Mouse (Mus musculus) neural tube, embryonic 10.5 days (tissue): ENCODE results near the gene Aes.

ENCODE experiments used
- DNase-seq: peaks from one replicate; pipeline ENCODE4 v3.0.0-alpha.2; 2017; ENCODE audit warnings: low spot score; ENCODE audit errors: extremely low spot score

Gene Aes

DNA sequence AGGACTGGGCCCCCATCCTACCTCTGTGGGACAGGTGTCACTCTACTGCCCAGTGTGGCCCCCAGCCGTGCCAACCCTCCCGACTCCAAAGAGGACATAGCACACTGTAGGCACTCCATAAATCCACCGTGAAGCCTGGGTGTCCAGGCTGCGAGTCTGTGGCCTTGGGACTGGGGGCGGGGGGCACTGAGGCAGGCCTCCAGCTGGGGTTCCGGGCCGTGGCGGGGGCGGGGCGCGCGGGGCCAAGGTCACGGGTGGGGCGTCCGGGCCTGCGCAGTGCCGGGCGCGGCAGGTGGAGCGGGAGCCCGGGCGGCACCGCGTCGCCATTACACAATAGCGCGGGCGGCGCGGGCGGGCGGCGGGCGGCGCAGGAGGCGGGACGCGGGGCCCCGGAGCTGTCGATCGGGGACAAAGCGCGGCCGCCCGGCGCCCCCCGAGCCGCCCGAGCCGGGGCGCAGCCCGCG is at the start of gene Aes:
TSS of gene Aes (plus strand) at position 326 of the 464 bp plus-strand sequence.
- DNase-seq: peak; percentile 59

DNA sequence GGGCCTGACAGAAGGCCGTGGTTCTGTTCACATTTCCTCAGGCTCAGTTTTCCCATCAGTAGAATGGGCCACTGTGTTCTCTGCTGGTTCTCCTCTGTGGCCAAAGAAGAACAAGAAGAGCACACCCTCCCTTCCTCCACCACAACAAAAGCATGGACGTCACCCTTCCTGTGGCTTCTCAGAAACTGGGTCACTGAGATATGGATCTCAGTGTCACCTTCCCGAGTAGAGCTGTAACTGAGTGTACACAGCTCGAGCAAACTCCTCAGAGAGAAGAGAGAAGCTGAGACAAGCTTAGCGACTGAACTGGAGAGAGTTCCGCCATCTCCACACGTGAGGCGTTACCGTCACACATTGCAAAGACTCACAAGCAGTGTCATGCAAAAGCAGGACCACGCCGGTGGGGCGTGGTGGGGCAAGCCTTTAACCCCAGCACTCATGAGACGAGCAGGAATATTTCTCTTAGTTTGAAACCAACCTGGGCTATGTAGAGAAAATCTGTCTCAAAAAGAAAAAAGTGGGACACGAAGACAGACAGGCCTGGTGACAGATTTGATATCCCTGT is 49.0 kb upstream of the Aes start:
- no peak for DNase-seq

DNA sequence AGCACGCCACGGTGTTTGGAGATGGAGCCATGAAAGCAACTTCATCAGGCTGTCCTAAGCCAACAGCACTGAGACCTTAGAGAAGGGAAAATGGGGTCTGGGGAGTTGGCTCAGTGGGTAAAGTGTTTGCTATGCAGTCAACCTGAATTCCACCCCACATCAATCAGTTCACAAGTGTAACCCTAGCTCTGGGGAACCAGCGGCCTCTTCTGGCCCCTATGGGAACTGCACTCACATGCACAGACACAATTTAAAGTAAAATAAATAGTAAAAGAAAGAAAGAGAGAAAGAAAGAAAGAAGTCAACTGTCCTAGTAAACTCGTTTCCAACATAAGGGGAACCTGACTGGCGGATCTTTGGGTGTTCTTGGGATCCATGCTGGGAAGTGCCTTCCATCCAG is 45.5 kb upstream of the Aes start:
- DNase-seq: no peak

DNA sequence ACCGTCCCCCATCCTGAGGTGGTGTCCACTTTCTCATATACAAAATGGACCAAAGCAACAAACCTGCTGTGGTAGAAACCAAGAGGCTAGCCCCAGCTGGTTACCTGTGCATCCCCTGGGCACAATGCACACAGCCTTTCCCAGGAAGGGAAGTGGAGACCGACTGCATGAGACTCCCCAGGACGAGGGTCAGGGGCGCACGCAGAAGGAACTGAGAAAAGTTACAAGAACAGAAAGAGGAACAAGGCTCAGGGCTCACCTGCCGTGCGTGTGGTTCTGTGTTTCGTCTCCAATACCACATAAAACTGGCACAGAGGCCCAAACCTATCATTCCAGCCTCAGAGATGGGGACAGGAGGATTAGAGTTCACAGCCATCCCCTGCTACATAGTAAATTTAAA is 42.1 kb upstream of the Aes start:
- no peak for DNase-seq

DNA sequence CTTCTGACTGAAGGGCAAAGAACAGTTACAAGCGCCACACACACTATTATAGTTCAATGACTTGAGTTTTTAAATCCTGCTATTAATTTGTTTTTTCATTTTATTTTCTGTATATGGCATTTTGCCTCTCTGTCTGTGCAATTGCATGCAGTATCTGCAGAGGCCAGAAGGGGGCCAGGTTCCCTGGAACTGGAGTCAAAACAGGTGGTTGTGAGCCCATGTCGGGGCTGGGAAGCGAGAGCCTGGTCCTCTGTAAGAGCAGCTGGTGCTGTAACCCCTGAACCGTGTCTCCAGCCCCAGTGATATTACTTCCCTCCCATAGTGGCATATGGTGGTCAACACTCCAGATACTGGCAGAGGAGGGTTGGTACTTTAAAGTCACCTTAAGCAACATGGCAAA is 40.7 kb upstream of the Aes start:
- DNase-seq: peak; percentile 71

DNA sequence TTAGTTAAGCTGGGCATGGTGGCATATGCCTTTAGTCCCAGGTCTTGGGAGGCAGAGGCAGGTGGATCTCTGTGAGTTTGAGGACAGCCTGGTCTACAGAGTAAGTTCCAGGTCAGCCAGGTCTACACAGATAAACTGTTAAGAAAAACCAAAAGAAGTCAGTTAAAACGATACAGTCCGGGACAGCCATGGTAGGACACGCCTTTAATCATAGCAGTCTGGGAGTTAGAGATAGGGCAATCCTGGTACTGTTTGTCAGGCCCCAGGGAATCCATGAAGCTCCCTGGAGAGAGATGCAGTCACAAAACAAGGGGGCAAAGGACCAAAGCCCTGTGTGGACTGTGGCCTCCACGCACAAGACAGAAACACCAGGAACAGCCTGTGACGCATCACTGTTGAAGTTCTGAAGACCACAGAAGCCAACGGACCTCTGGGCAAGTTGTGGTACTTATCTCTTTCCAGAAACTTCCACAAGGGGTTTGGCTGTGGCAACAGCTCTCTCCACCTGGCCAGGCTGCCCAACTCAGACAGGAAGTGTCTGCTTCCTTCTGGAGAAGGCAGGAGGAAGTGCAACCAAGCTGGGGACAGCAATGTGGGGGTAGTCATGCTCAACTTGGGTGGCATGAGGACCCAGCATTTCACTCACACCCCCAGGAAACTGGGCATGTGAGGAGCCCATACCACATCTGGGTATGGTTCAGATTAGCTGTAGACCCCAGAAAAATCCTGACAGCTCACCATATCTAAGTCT is 39.9 kb upstream of the Aes start:
- DNase-seq: no peak

DNA sequence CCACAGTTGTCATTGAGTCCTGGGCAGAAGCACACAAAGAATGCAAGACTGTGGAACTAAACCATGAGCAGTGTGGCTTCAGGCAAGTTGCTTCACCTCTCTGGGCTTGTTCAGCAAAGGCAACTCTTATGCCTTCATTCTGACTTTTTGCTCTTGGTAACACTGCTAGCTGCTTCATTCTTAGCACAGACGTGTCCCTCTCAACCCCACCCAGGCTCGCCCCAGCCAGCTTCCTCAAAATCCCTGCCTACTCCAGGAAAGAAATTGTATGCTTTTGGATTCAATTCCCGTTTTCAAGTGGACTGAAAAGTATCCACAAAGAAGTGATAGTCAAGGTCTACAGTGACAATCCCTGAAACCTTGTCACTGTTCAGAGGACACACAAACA is 39.3 kb upstream of the Aes start:
- DNase-seq: no peak

DNA sequence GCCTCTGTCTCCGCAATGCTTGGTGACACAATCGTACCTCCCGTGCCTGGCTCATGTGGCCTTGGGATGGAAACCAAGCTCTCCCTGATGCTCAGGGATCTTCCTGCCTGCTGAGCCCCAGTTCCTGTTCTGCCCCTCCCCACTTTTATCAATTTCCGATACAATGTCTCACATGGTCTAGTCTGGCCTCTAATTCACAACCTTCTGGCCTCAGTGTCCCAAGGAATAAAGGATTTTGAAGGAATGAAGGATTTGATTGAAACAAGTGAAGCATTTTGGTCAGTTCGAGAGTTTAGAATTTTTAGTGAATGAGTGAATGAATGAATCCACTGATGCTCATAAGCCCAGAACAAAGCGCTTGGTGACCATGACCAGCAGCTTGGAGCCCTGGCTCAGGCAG is 36.1 kb upstream of the Aes start:
- DNase-seq: no peak

DNA sequence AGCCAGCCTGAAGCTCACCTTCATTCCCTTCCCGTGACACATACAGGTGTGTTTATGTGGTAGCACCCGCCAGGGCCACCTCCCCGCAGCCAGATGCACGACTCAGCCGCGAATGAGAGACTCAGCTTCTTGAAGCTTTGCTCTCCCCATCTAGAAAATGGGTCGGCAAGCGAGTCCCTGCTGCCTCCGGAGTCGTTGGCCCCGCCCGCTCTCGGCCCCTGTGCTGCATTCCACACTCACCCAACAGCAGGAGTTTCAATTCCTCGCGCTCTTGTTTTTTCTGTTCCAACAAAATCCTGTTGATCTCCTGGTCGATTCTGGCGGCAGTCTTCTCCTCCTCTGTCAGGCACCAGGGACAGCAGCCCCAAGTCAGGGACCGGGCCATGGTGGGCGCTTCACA is 35.7 kb upstream of the Aes start:
- DNase-seq: no peak

DNA sequence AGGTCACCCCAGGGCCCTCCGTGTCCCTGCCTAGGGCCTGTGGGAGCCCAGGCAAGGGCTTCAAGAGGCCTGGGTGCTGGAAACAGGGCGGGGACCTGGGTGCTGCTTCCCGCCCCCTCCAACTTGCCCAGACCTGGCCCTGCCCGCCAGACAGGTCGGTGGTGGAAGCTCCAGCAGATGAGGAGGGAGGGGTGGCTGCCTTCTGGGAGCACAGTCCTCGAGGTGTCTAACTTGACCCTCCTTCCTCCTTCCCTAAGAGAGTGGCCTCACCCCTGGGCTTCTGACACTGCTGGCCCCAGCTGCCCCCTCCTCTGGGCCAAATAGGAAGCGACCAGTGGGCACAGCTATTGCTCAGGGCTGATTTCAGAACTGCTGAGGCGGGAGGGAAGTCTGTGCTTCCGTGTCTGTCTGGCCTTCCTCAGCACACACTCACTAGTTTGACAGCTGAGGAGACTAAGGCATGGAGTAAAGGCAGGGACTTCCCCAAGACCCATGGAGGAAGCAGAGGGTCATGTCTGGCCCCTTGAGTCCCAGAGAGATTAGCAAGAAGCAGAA is 35.2 kb upstream of the Aes start, which contains the start of gene Gna15:
TSS of gene Gna15 (minus strand) at position 175 of the 555 bp plus-strand sequence.
- DNase-seq: no peak

DNA sequence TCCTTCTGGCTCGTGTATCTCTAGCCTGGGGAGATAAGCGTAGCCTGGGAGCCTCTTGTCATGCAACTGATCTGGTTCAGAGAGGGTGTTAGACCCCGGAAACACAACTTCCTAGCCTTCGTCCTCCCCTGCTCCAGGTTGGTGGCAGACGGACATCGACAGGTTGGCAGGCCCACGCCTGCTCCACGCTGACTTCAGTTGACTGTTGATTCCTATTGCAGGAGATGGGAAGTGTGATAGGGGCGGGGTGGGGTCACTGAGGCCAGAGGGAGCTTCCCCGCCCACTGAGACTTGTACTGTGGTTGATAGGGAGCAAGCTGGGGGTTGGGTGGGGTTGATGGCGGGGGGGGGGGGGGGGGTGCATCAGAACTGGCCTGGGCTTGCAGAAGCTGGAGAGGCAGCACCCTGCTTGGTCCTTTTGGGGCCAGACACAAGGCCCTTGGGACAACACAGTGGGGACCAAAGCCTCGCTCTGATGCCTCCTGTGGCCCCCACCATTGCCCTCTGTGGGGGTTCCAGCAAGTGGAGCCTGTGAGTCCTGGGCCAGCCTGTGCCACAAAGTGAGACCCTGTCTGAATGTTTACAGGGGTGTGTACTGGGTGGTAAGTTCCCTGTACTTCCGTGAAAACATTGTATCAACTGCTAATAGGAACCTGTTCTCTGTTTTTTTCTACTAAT is 34.1 kb upstream of the Aes start:
- DNase-seq: no peak

DNA sequence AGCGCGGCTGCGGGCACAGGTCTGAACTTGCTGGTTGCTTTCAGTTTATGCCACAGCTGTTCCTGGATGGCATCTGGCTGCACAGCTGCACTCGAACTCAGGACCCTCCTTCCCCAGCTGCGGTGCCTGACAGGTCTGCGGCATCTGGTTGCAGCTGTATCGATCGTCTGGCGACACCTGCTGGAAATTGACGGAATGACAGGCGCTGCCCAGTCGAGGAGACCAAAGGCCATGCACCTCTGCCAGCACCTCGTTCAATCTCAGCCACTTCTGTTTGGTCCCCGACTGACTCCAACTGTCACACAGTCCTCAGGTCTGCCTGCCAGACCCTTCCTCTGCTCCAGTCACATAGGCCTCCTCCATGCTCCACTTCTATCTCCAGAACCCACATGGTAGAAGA is 32.5 kb upstream of the Aes start:
- DNase-seq: peak; percentile 89

DNA sequence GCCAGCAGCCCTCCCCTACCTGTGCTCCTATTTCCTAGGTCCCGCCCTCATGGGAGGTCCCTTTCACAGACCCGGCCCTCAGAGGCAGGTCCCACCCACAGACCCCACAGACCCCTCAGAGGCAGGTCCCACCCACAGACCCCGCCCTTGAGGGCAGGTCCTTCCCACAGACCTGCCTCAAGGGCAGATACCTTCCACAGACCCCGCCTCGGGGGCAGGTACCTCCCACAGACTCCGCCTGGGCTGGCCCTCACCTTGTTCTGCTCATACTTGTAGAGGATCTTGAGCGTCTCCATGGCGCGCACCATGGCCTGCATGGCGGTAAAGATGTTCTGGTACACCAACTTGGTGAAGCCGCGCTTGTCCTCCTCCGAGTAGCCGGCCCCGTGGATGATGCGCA is 24.5 kb upstream of the Aes start:
- no peak for DNase-seq

DNA sequence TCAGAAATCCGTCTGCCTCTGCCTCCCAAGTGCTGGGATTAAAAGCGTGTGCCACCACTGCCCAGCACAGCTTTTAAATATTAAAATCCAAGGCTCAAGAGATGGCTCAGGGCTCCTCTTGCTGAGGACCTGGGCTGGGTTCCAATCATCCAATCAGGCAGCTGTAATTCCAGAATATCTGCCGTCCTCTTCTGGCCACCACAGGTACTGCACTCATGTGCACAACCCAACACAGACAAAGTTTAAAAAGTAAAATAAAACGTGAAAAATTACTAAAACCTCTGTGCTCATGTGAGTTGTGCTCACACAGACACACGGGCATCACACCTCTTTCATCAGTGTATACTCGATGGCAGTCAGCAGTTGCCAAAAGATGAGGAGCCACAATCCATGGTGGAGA is 22.6 kb upstream of the Aes start:
- no peak for DNase-seq

DNA sequence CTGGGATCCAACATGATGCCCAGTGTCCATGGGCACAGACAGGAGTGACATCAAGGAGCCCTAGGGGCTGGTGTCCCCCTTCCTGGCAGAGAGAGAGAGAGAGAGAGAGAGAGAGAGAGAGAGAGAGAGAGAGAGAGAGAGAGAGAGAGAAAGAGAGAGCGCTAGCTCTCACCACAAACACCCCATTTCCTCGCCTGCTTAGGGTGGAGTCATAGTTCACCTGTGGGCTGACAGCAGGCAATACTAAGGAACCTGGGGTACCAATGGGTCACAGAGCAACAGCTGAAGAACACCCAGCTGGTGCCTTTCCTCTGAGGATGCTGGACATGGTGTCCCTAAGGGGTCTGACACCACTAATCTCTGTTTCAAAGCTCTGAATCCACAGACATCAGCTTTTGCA is 21.9 kb upstream of the Aes start:
- DNase-seq: no peak

DNA sequence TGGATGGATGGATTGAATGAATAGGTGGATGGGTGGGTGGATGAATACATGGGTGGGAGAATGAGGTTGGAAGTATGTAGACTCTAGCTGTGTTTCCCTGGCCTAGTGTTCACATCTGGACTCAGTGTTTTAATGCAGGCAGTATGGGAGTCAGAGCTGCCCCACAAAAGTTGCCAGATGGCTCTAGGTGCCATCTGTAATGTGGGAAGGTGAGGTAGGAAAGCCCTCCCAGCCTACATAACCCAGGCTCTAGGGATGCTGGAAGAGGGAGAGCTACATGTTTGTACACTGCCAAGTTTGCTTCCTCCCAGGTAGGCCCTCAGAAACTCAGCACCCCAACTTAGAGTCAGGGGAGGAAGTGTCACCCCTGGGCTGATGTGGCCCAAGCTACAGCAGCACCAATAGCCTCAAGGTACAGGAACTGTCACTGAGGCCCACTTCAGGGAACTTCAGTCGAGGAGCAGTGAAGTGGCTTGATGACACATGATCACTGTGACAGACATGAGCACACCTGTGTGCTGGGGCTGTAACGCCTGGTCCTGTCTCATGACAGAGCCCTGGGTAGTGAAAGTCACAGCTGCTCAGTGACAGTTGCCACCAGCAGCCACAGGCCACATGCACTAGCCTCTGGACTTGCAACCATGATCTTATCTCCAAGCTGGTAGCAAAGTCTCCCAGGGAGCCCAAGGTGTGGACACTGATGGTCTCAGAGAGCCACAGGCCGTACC is 20.8 kb upstream of the Aes start:
- DNase-seq: no peak

DNA sequence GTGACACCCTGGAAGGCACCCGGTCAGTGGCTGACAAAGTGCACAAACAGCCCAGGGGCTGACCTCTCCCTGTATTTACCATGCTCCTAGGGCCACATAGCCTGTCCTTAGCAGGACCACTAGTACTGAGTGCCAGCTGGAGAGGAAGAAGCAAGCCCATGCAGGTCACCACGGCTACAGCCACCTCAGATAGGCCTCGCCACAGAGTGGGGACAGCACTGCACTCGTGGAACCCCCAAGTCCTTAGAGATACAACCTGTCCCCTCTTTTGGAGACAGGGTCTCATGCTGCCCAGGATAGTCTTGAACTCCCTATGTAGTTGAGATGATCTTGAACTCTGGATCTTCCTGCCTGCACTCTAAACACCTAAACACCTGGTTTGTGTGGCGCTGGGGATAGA is 17.9 kb upstream of the Aes start:
- DNase-seq: no peak

DNA sequence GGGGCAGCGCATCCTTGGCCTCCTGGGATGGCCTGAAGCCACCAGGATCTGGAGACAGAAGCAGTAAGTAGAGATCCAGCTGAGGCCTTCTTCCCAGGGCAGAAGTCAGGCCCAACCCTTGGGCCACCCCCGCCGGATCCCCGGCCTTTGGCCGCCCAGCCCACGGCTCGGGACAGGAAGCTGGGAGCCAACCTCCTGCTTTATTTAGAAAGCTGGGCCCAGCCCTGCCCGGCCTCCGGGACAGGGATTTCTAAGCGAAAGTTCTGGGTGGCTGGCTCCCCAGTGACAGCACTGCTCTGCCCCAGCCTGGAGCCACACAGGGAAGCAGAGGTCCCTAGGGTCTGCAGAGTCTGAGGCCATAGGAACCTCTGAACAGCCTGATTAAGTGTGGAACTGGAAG is 17.5 kb upstream of the Aes start:
- no peak for DNase-seq

DNA sequence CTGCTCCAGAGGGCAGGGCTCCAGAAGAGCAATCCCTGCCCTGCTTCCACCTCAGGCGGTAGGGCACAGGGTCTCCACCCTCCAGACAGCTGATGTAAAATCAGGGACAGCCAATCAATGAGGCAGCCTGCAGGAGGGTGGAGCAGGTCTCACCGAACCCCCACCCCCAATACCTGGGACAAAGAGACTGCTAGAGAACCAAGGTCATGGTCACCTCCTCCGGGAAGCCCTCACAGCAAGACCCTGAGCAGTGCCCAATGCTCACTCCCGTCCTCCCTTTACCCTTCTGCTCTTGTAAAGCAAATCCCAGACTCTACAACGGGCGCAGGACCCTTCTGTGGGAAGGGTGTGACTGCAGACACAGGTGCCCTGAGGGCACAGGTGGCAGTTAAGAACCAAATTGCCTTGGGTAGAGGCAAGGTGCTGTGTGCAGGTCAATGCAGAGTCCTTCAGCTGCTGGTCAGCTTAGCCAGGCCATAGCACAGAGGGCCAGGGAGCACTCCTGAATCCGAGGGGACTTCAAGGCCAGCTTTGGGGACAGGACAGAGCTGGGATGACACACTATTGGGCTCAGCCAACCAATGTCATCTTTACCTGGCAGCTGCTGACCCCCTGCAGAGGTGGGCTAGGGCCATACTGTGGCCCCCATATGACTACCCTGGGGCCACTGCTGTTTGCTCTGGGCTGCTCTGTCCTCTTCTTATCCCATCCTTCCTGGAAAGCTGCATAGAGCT is 16.4 kb upstream of the Aes start:
- DNase-seq: no peak

DNA sequence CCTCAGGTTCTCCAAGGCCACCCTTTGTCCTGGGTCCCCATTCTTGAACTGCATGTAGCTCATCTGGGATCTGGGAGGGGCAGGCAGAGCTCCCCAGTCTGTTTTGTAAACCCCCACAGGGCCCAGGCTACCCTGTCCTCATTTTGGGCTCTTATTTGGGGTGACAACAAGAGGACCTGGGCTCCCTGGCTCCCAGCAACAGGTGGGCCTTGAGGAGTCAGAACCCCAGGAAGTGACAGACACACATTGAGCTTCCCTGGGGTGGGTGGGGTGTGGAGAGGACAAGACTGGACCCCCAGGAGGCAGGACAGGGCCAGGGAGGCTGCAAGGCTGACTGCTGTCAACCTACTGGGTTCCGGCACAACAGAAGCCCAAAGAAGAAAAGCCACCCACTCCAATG is 15.7 kb upstream of the Aes start:
- no peak for DNase-seq
